Mouse (Mus musculus) myocyte (in vitro differentiated cells): ENCODE results near the gene Rnf34.

Experiments used
- CEBPB ChIP-seq: IDR thresholded peaks from 2 replicates; pipeline ENCODE4 v1.6.1; 2011; ENCODE audit warnings: mild to moderate bottlenecking, moderate library complexity; ENCODE audit not compliant: poor library complexity, insufficient read depth, severe bottlenecking
- E2F4 ChIP-seq: IDR thresholded peaks from one replicate; pipeline ENCODE4 v1.6.1; 2011; ENCODE audit warnings: mild to moderate bottlenecking, control low read depth, moderate library complexity; ENCODE audit not compliant: insufficient read depth
- MAX ChIP-seq: IDR thresholded peaks from one replicate; pipeline ENCODE4 v1.6.1; 2011; ENCODE audit warnings: low read depth, mild to moderate bottlenecking, control low read depth
- MYOG ChIP-seq, 3 experiments: IDR thresholded peaks; one replicate each; pipeline ENCODE4 v1.6.1; 2011; ENCODE audit warnings: control low read depth in 2 of 3, low read depth in 2 of 3, mild to moderate bottlenecking in 2 of 3; ENCODE audit not compliant: insufficient read length in 2 of 3, control insufficient read depth in 1 of 3, insufficient read depth in 1 of 3
- POLR2A ChIP-seq: IDR thresholded peaks from one replicate; pipeline ENCODE4 v1.6.1; 2011; ENCODE audit warnings: low read depth, mild to moderate bottlenecking, control low read depth, moderate library complexity; ENCODE audit not compliant: insufficient read length
- POLR2AphosphoS2 ChIP-seq: IDR thresholded peaks from one replicate; pipeline ENCODE4 v1.6.1; 2011; ENCODE audit warnings: low read depth, control low read depth; ENCODE audit not compliant: insufficient read length
- REST ChIP-seq: IDR thresholded peaks from one replicate; pipeline ENCODE4 v1.6.1; 2011; ENCODE audit warnings: mild to moderate bottlenecking, control low read depth, moderate library complexity; ENCODE audit not compliant: insufficient read depth, insufficient read length
- TCF12 ChIP-seq: IDR thresholded peaks from one replicate; pipeline ENCODE4 v1.6.1; 2011; ENCODE audit warnings: mild to moderate bottlenecking, control low read depth; ENCODE audit not compliant: poor library complexity, insufficient read depth, severe bottlenecking
- TCF3 ChIP-seq: IDR thresholded peaks from one replicate; pipeline ENCODE4 v1.6.1; 2011; ENCODE audit warnings: low read depth, control low read depth; ENCODE audit not compliant: insufficient read length
- USF1 ChIP-seq: IDR thresholded peaks from one replicate; pipeline ENCODE4 v1.6.1; 2011; ENCODE audit warnings: low read depth, mild to moderate bottlenecking, control low read depth, moderate library complexity

- TF ChIP-seq POLR2A, result no peak
- no peak for TF ChIP-seq CEBPB
- TF ChIP-seq TCF12, result no peak
- no peak for TF ChIP-seq E2F4
- no peak for TF ChIP-seq TCF3
- TF ChIP-seq POLR2AphosphoS2, result no peak
- no peak for TF ChIP-seq USF1
- no peak for TF ChIP-seq REST
- no peak for TF ChIP-seq MAX
- no peak for TF ChIP-seq MYOG (IDR thresholded peaks at IDR 0.05; ENCODE audit: control insufficient read depth in 1 of 3, insufficient read depth in 1 of 3, insufficient read length in 2 of 3, low read depth in 2 of 3)
These were observed 58.2 kb downstream of the Rnf34 start for GRCm38 (mm10) chr5:122908001-122908400.
